Mouse (Mus musculus): ENCODE measurements around the gene Il3.

Il3 gene

DNA sequence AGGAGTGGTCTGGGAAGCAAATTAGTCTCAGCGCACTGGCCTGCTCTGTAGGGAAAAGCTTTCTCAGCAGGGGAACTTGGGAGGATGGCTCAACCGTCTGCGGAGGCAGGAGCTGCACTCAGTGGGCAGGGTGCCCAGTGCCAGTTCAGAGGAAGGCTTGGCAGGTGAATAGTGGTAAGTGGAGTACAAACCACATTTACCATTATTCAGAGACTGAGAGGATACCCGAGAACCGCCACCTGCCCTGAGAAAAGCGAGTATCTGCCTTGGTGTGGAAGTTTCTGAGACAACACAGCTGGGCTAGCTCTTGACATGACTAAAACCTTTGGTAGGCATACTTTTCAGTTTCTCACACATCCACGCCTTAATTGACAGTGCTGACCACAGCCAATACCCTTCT lies 49.7 kb downstream of the Il3 start:
- no peak for DNase-seq (ENCODE audit: low read depth)

- DNase-seq (ENCODE audit: low read depth) = peak; percentile 12
Observed at GRCm38 (mm10) chr11:54216091-54216490, 51.0 kb downstream of the Il3 start.

Data from naive thymus-derived CD4-positive, alpha-beta T cell, adult 2 months (primary cell).